Mouse (Mus musculus) MEL (cell line): ENCODE data around the gene Klhl3.

Experiments
- BHLHE40 ChIP-seq: IDR thresholded peaks from 2 replicates; pipeline ENCODE4 v1.6.1; 2012; ENCODE audit warnings: low read depth, mild to moderate bottlenecking, inconsistent platforms, low read length, improper control_type of control experiment, borderline replicate concordance
- CTCF ChIP-seq, 3 experiments: IDR thresholded peaks in 2 of 3; conservative IDR thresholded peaks in 1 of 3; 2 replicates each; pipeline ENCODE4 v1.5.1; 2011 to 2012; ENCODE audit warnings: low read length in 3 of 3, low read depth in 2 of 3, mild to moderate bottlenecking in 2 of 3, improper control_type of control experiment in 1 of 3, inconsistent platforms in 1 of 3, mixed read lengths in 1 of 3, moderate library complexity in 1 of 3; ENCODE audit not compliant: control insufficient read depth in 1 of 3, insufficient read depth in 1 of 3, poor library complexity in 1 of 3, severe bottlenecking in 1 of 3
- E2F4 ChIP-seq: IDR thresholded peaks from 2 replicates; pipeline ENCODE4 v1.6.1; 2011; ENCODE audit warnings: low read depth, low read length, improper control_type of control experiment, borderline replicate concordance
- MXI1 ChIP-seq: IDR thresholded peaks from 2 replicates; pipeline ENCODE4 v1.6.1; 2011; ENCODE audit warnings: mild to moderate bottlenecking, low read depth, low read length, improper control_type of control experiment
- SIN3A ChIP-seq: IDR thresholded peaks from 2 replicates; pipeline ENCODE4 v1.6.1; 2012; ENCODE audit warnings: low read length, improper control_type of control experiment, inconsistent platforms
- UBTF ChIP-seq: IDR thresholded peaks from 2 replicates; pipeline ENCODE4 v1.6.1; 2012; ENCODE audit warnings: low read depth, mild to moderate bottlenecking, inconsistent platforms, low read length, improper control_type of control experiment, moderate library complexity, borderline replicate concordance; ENCODE audit not compliant: insufficient read depth
- USF2 ChIP-seq, 2 experiments: IDR thresholded peaks; 2 replicates each; pipeline ENCODE4 v1.6.1; 2011 to 2012; ENCODE audit warnings: improper control_type of control experiment in 2 of 2, low read length in 2 of 2, borderline replicate concordance in 1 of 2, inconsistent platforms in 1 of 2, low read depth in 1 of 2, mild to moderate bottlenecking in 1 of 2; ENCODE audit not compliant: insufficient read depth in 1 of 2

DNA sequence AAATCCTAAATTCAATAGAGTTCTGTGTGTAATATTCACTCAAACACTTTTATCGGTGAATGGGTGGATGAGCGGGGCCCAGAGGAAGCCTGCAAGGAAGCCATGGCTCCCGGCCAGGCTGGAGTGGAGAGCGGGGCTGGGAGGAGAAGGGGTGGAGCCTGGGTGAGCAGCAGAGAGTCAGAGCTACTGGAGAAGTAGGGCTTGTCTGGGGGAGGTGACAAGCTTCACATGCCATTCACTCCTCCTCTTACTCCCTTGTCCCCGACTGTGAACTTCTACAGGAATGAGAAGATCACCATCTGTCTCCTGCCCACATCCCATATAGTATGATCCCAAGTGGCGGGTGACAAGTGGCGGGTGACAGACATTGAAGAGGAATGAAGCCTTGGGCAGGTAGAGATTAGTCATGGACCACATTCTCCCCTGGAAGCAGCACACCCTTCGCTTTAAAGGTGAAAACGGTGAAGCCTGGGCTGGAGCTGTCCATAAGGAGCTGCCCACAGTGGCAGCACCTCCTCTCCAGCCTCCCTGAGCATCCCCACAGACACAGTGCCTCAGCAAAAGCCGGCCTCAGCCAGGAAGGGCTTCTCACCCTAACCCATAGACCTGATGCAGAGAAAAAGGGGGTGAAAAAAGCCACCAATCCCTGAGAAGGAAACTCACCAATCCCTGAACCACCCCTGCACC lies 77.8 kb downstream of the Klhl3 start:
- TF ChIP-seq SIN3A (no peak), USF2 (IDR thresholded peaks at IDR 0.05; ENCODE audit: borderline replicate concordance in 1 of 2, insufficient read depth in 1 of 2, low read depth in 1 of 2, low read length in 2 of 2) (no peak), CTCF (IDR thresholded peaks at IDR 0.05 in 2 of 3, conservative IDR thresholded peaks at IDR 0.05 in 1 of 3; ENCODE audit: control insufficient read depth in 1 of 3, insufficient read depth in 1 of 3, low read depth in 2 of 3, low read length in 3 of 3, poor library complexity in 1 of 3, severe bottlenecking in 1 of 3) (no peak), BHLHE40 (no peak), UBTF (no peak), MXI1 (no peak), E2F4 (no peak)
